8 mouse cellular contexts compared by ENCODE assay signal in the genomic region with DNA sequence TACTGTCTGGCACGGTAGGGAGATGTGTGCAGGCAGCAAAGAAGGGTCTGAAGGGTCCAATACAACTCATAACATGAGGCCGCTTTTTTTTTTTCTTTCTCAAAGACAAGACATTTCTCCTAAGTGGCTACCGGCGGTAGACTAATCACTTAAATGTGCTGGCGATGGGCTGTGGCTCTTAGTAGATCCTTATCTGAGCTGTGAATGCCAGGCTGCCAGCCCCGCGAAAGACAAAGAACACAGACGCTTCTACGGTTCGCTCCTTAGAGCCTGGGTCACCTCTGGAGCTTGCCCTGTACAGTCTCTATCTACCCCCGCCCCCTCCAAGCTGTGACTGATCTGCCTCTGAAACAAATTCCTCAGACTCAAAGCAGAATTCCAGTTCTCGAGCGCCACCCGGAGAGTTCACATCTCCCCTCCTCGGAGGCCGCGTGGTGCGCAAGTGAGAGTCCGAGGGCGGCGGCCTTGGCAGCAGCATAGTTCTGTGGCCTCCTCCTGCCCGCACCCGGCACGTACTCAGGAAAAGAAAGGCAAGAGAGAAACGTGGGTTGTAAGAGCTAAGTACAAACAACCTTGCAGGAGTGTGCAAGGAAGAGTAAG. TPM values are rescaled to one million over a fixed set of nuclear protein-coding genes. Genes with fewer than 3 reads are reported as not detected.
DNase-seq lines count a peak whose midpoint lies in the region; ATAC-seq and TF ChIP-seq lines count a peak whose summit lies in the region.
"Had no signal": no experiment of that assay in that cellular context is flagged by ENCODE, and none has a peak within 500 bp of the region (broad histone marks: within the 10 kb centered on the region; RNA-seq: fewer than 3 reads in every experiment).

No protein-coding gene starts in this region.

- 14% methylated on average over 25 of the region's 25 CpGs for WGBS in forebrain, postnatal 0 days
- WGBS in hindbrain, embryonic 12.5 days: 4% methylated on average over 25 of the region's 25 CpGs

- no peak overlapping the region for H3ac ChIP-seq in myocyte (ENCODE audit: control insufficient read depth, insufficient read length)

- no peak overlapping the region for H3K4me3 ChIP-seq in forebrain, postnatal 0 days (ENCODE audit: low read depth, low read length)
- no peak overlapping the region for H3K4me3 ChIP-seq in hindbrain, embryonic 12.5 days
- H3K4me3 ChIP-seq in myocyte: peak overlapping the region; percentile 29
- H3K4me3 ChIP-seq: erythroblast, embryonic 14.5 days had no signal

- H3K4me2 ChIP-seq in forebrain, postnatal 0 days (ENCODE audit: low read depth): peak overlapping the region; percentile 59
- peak overlapping the region; percentile 62 for H3K4me2 ChIP-seq in hindbrain, embryonic 12.5 days (replicated peaks)
- H3K4me2 ChIP-seq in myocyte (ENCODE audit: low read depth): peak overlapping the region; percentile 97

- H3K9ac ChIP-seq in forebrain, postnatal 0 days: no peak overlapping the region
- no peak overlapping the region for H3K9ac ChIP-seq in hindbrain, embryonic 12.5 days

- no peak for ATAC-seq in forebrain, postnatal 0 days
- no peak for ATAC-seq in hindbrain, embryonic 12.5 days (ENCODE audit: low FRiP score)

- H3K27ac ChIP-seq in forebrain, postnatal 0 days (ENCODE audit: low read depth, low read length): no peak overlapping the region
- no peak overlapping the region; the same call in 1 of the 2 replicates for H3K27ac ChIP-seq in hindbrain, embryonic 12.5 days

- no peaks in the 10 kb centered on the region for H3K9me3 ChIP-seq in forebrain, postnatal 0 days (ENCODE audit: low read length)
- H3K9me3 ChIP-seq in hindbrain, embryonic 12.5 days (replicated peaks): no peaks in the 10 kb centered on the region

- DNase-seq in ES-CJ7 (ENCODE audit: low read depth, low spot score) (peak; percentile 64), liver (peak; percentile 36)
- peak; percentile 51 to 60 for DNase-seq in adrenal gland, adult 18-20 months (ENCODE audit: low spot score in 2 of 2)
- DNase-seq in forebrain, postnatal 0 days: no peak
- no peak for DNase-seq in urinary bladder, postnatal 14 days (ENCODE audit: low spot score)

- H3K4me1 ChIP-seq in forebrain, postnatal 0 days (ENCODE audit: insufficient read depth): no peaks in the 10 kb centered on the region
- H3K4me1 ChIP-seq in hindbrain, embryonic 12.5 days: peaks cover 24% of the 10 kb centered on the region

- no peak for TF ChIP-seq POLR2A in myocyte (IDR thresholded peaks at IDR 0.05; ENCODE audit: insufficient read length, low read depth)

- no peaks in the 10 kb centered on the region for H3K79me2 ChIP-seq in myocyte (ENCODE audit: control insufficient read depth, insufficient read depth)

- peak; percentile 13; the same call in 1 of the 2 replicates for TF ChIP-seq CTCF in forebrain, postnatal 0 days (IDR thresholded peaks at IDR 0.05; ENCODE audit: low read depth)

- H3K27me3 ChIP-seq in forebrain, postnatal 0 days (ENCODE audit: insufficient read depth, low read length): no peaks in the 10 kb centered on the region
- H3K27me3 ChIP-seq in hindbrain, embryonic 12.5 days: peaks cover 82% of the 10 kb centered on the region
- no peaks in the 10 kb centered on the region for H3K27me3 ChIP-seq in myocyte (ENCODE audit: control insufficient read depth, insufficient read depth, insufficient read length)

- no peaks in the 10 kb centered on the region for H3K36me3 ChIP-seq in forebrain, postnatal 0 days (ENCODE audit: insufficient read depth)
- H3K36me3 ChIP-seq in hindbrain, embryonic 12.5 days: no peaks in the 10 kb centered on the region
- H3K36me3 ChIP-seq in myocyte (ENCODE audit: control insufficient read depth, insufficient read depth): no peaks in the 10 kb centered on the region

TF ChIP-seq in myocyte, 11 proteins besides CTCF, POLR2A, EP300 and RAD21:
- no peak for TF ChIP-seq E2F4 (IDR thresholded peaks at IDR 0.05; ENCODE audit: insufficient read depth)
- TF ChIP-seq POLR2AphosphoS2 (IDR thresholded peaks at IDR 0.05; ENCODE audit: insufficient read length, low read depth): no peak
- no peak for TF ChIP-seq MYOG (IDR thresholded peaks at IDR 0.05; ENCODE audit: control insufficient read depth in 1 of 3, insufficient read depth in 1 of 3, insufficient read length in 2 of 3, low read depth in 2 of 3)
- no peak for TF ChIP-seq TCF3 (IDR thresholded peaks at IDR 0.05; ENCODE audit: insufficient read length, low read depth)
- no peak for TF ChIP-seq USF1 (IDR thresholded peaks at IDR 0.05; ENCODE audit: low read depth)
- TF ChIP-seq MYOD1 (IDR thresholded peaks at IDR 0.05; ENCODE audit: control insufficient read depth in 1 of 3, insufficient read length in 2 of 3, low read depth in 2 of 3): no peak
- TF ChIP-seq SRF (IDR thresholded peaks at IDR 0.05; ENCODE audit: control insufficient read depth, insufficient read length, low read depth): no peak
- TF ChIP-seq MAX (IDR thresholded peaks at IDR 0.05; ENCODE audit: low read depth): no peak
- TF ChIP-seq CEBPB (IDR thresholded peaks at IDR 0.05; ENCODE audit: insufficient read depth, poor library complexity, severe bottlenecking): no peak
- no peak for TF ChIP-seq REST (IDR thresholded peaks at IDR 0.05; ENCODE audit: insufficient read depth, insufficient read length)
- TF ChIP-seq TCF12 (IDR thresholded peaks at IDR 0.05; ENCODE audit: insufficient read depth, poor library complexity, severe bottlenecking): no peak

RNA-seq across cellular contexts. Expression of a gene that starts 2.7 kb away (rescaled TPM):
- 10 to 100 TPM; 12.7 to 16.5 TPM for total RNA-seq in adrenal gland, adult 18-20 months (2021)
- total RNA-seq in forebrain, postnatal 0 days (2014; rRNA removed): 32.1 and 33.5 TPM in 2 replicates
- polyA plus RNA-seq in forebrain, postnatal 0 days (2015; fragmentation: Nextera tagmentation; extraction: Ambion mirVana): 10.3 and 10.5 TPM in 2 replicates
- 23.7 and 26.9 TPM in 2 replicates for polyA plus RNA-seq in hindbrain, embryonic 12.5 days (2016; fragmentation: Nextera tagmentation; extraction: Ambion mirVana)
- 12.1 TPM for polyA plus RNA-seq in myocyte (2012; fragmentation: generic; extraction: Trizol)

Comparison
In these comparisons a context has a peak if more than half of its experiments do, and no peak if none do; other contexts are left out.
1. DNase-seq: peak in ES-CJ7 (single experiment), adrenal gland, adult 18-20 months (2 of 2) and liver (single experiment); none in forebrain, postnatal 0 days (single experiment) and urinary bladder, postnatal 14 days (single experiment).
2. Peak in every context shown above with its lines, with median percentiles within 50 percentile points of each other: H3K4me2 ChIP-seq.